Mouse (Mus musculus): ENCODE results near the gene Gm16368. TPM values are rescaled to one million over a fixed set of nuclear protein-coding genes. Genes with fewer than 3 reads are reported as not detected.

Gene Gm16368
- polyA plus RNA-seq (2015; fragmentation: Nextera tagmentation; extraction: Ambion mirVana): not detected in 2 replicates

DNA sequence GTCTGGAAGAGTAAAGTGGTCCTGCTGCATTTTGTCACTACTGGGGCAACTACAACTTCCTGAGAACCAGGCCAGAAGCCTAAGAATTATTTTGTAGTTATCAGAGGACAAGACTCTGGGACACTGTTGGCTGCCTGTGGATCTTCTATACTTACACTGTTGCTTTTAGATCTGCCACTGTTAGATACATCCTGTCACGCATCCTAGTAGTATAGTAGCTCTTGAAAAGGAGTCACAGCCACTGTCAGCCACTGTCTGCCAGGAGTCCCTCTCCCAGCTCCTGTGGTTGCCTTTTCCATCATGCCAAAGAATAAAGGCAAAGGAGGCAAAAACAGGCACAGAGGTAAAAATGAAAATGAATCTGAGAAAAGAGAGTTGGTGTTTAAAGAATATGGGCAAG, at the start of gene Gm16368:
Gene Gm16368, plus strand, starts transcription at position 301 of the 400 bp plus-strand sequence.

Other genes with a start within 250 kb of the Gm16368 start
- not detected in 2 replicates for gene Gm2001, start 241.4 kb upstream of the Gm16368 start, polyA plus RNA-seq (2015; fragmentation: Nextera tagmentation; extraction: Ambion mirVana)
- not detected in 2 replicates for gene Gm2016, start 209.6 kb upstream of the Gm16368 start, polyA plus RNA-seq (2015; fragmentation: Nextera tagmentation; extraction: Ambion mirVana)
- gene Gm2022, start 188.3 kb upstream of the Gm16368 start, polyA plus RNA-seq (2015; fragmentation: Nextera tagmentation; extraction: Ambion mirVana): not detected in 2 replicates
- gene Gm2035, start 163.8 kb upstream of the Gm16368 start, polyA plus RNA-seq (2015; fragmentation: Nextera tagmentation; extraction: Ambion mirVana): not detected in 2 replicates
- not detected in 2 replicates for gene Gm2042, start 129.6 kb upstream of the Gm16368 start, polyA plus RNA-seq (2015; fragmentation: Nextera tagmentation; extraction: Ambion mirVana)
- gene Gm2075, start 71.8 kb upstream of the Gm16368 start, polyA plus RNA-seq (2015; fragmentation: Nextera tagmentation; extraction: Ambion mirVana): not detected in 2 replicates
- not detected in 2 replicates for gene Gm6803, start 64.9 kb upstream of the Gm16368 start, polyA plus RNA-seq (2015; fragmentation: Nextera tagmentation; extraction: Ambion mirVana)
- not detected in 2 replicates for gene Gm2056, start 56.7 kb upstream of the Gm16368 start, polyA plus RNA-seq (2015; fragmentation: Nextera tagmentation; extraction: Ambion mirVana)
- not detected in 2 replicates for gene Gm10436, start 98.4 kb downstream of the Gm16368 start, polyA plus RNA-seq (2015; fragmentation: Nextera tagmentation; extraction: Ambion mirVana)
- gene Gm8332, start 166.4 kb downstream of the Gm16368 start, polyA plus RNA-seq (2015; fragmentation: Nextera tagmentation; extraction: Ambion mirVana): not detected in 2 replicates
- not detected in 2 replicates for gene Gm5662, start 190.8 kb downstream of the Gm16368 start, polyA plus RNA-seq (2015; fragmentation: Nextera tagmentation; extraction: Ambion mirVana)
- gene Gm5039, start 240.3 kb downstream of the Gm16368 start, polyA plus RNA-seq (2015; fragmentation: Nextera tagmentation; extraction: Ambion mirVana): not detected in 2 replicates